Mouse (Mus musculus) left cerebral cortex, postnatal 25 days (tissue): Measurements from ENCODE around the gene Kcnh2. TPM values are rescaled to one million over a fixed set of nuclear protein-coding genes. Genes with fewer than 3 reads are reported as not detected.

Experiments used
- DNase-seq, 2 experiments: peaks; one replicate each; pipeline ENCODE4 v3.0.0; 2022; ENCODE audit warnings: low spot score in 2 of 2, mixed read lengths in 1 of 2
- intact Hi-C: fragments of 180-260 bp; cut with DNase I; formaldehyde crosslinking; loops from one replicate; pipeline ENCODE4 v1.15.1; 2025
- total RNA-seq, 2 experiments: library from RNA; stranded (reverse); gene quantifications; 2 replicates each; pipeline ENCODE4 v1.2.3; 2021

The Kcnh2 gene
- total RNA-seq, 2 experiments from 2014 or later = 22.5 to 30.1 TPM

DNA sequence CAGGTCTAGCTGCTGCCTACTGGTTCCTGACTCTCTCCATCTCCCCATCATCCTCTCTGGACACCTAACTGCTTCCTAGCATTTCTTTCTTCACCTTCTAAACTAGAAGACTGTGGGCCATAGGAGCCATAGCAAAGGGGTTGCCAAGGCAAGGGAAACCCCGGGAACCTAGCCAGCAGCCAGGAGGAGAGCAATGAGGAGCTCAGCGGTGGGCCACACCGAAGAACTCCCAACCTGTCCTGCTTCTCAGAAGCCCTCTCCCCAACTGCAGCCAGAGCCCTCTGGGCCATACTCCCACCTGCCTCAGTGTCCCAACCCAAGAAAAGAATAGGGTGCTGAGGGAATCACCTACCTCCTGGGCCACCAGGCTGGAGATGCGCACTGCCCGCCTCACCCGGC, 22.6 kb downstream of the Kcnh2 start:
- intact Hi-C loops = no loop called here
- no peak for DNase-seq

GRCm38 (mm10) chr5:24326842-24327417, 24.5 kb downstream of the Kcnh2 start:
- intact Hi-C loops = no loop called here
- no peak for DNase-seq

DNA sequence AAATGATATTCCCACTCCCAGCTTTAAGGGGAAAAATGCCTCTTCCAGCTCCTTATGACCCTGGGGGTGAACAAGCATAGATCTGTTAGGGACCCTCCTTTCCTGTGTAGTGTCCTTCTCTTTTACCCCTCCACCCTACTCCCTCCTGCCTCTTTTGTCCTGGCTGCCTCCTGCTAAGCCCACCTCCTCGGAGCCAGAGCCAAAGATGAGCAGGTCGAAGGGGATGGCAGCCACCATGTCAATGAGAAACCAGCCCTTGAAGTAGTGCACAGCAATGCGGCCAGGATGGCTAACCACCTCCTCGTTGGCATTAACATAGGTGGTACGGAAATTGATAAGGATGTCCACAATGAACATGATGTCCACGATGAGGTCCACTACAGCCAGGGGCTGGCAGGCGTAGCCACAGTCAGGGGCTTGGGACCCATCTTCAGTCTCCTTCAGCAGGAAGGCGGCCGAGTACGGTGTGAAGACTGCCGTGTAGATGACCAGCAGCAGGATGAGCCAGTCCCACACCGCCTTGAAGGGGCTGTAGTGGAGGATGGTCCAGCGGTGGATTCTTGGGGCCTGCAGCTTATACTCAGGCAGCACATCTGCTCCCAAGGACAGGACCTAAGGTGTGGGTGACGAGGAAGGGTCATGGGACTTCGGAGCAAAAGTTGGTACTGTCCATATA, 25.1 kb downstream of the Kcnh2 start:
- intact Hi-C loops = no loop called here
- DNase-seq = no peak

GRCm38 (mm10) chr5:24325251-24325650, 26.2 kb downstream of the Kcnh2 start:
- intact Hi-C loops = no loop called here

GRCm38 (mm10) chr5:24321711-24322682, 29.4 kb downstream of the Kcnh2 start:
- intact Hi-C loops = no loop called here
- no peak for DNase-seq

More at GRCm38 (mm10) chr5:24325251-24325650, 26.2 kb downstream of the Kcnh2 start:
- no peak for DNase-seq

DNA sequence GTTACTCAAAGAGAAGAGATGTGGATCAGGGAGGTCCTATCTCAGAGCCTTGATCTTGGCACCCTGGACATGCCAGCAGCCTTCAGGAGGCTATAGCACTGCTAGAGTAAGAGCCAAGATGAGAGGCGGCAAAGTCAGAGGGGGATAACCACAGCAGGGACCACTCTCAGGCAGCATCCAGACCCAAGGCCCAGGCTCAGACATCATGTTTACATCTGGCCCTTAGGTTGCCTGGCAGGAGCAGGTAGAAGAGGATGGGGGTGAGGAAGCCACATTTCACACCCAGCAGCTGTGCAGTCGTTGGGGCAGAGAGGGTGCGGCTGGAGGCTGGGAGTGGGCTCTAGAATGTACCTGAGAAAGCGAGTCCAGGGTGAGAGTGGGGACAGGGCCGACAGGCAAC, 30.5 kb downstream of the Kcnh2 start:
- intact Hi-C loops = no loop called here

GRCm38 (mm10) chr5:24320467-24320813, 31.0 kb downstream of the Kcnh2 start:
- intact Hi-C loops = no loop called here
- DNase-seq = peak in 1 of 2 experiments; percentile 67

More for the DNA sequence above, 30.5 kb downstream of the Kcnh2 start:
- no peak for DNase-seq

- intact Hi-C loops = no loop called here
Observed at GRCm38 (mm10) chr5:24319776-24320466, 31.5 kb downstream of the Kcnh2 start.

GRCm38 (mm10) chr5:24309223-24309622, 42.2 kb downstream of the Kcnh2 start:
- intact Hi-C loops = no loop called here
- no peak for DNase-seq

More at GRCm38 (mm10) chr5:24319776-24320466, 31.5 kb downstream of the Kcnh2 start:
- DNase-seq = no peak

- intact Hi-C loops = no loop called here
- peak in 1 of 2 experiments; percentile 25 for DNase-seq
Observed at GRCm38 (mm10) chr5:24308621-24309020, 42.8 kb downstream of the Kcnh2 start.

DNA sequence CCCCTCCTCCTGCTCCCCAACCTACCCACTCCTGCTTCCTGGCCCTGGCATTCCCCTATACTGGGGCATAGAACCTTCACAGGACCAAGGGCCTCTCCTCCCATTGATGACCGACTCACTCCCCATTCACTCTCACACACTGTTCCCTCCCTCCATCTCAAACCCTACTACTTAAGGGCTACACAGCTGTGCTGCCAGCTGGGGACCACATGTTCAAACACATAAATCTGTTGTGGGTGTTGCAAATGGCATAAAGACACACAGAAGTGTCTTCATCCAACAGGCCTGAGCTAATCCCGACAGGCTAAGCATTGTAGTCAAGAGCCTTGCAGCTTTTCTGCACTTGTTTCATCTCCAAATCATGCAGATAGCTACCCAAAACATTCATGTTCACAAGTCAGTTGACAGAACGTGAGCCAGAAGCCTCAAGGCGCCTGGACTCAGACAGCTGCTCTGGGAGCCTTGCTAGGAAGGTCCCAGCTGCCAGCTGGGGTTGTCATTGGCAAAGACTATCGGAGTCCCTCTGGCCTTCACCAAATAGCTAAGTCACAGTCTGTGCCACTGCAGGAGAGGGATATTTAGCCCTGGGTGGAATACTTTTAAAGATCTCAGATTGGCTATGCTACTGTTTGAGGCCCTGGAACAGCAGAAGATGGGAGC, 44.2 kb downstream of the Kcnh2 start:
- intact Hi-C loops = no loop called here
- no peak for DNase-seq

DNA sequence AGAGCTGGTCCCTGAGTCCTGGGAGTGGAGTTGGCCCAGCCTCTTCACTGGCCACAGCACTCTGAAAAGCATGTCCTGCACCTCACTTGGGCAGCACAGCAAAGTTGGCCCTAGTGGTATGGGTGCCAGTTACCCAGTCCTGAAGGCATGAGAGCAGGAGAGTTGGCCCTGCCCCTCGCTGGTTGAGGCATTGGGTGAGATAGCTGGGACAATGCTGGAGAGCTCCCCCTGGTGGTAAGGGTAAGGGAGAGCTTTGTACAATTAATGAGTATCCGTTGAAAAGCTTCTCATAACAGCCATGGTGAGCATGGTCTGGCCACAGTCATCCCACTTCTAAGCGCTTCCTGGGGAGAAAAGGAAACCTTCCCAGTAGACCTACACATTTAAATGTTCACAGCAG, 48.2 kb downstream of the Kcnh2 start:
- DNase-seq = no peak
- intact Hi-C loops = loop anchor here (2.0 kb wide), 1 partner anchor 40 kb away; no protein-coding TSS in a partner anchor

DNA sequence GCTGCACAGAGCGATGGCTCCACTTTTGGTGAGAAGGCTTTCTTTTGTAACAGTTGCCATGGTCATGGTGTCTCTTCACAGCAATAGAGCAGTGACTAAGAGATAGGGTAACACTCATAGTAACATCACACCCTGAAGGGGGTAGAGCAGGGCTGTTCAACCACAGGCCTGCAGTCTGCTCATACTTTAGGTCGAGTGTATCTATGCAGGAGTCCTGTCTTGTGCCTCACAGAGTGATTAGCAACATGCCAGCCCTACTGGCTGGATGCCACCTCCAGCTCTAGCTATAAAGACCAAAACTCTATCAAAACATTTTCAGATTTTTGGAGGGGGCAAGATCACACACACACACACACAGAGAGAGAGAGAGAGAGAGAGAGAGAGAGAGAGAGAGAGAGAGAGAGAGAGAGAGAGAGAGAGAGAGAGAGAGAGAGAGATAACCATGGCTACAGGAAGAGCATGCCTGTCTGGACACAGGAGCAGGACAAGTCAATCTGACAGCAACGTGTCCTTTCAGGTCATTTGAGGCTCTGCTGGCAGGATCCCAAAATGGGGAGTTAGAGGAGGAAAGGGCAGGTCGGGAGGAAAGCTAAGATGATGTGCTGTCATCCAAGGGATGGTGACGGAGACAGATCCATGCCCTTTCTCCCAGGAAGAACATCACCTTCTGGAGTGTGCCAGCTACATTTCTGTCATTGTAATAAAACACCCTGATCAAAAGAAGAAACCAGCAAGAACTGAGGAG, 51.4 kb downstream of the Kcnh2 start:
- intact Hi-C loops = no loop called here
- no peak for DNase-seq

GRCm38 (mm10) chr5:24291954-24292353, 59.5 kb downstream of the Kcnh2 start:
- intact Hi-C loops = no loop called here

DNA sequence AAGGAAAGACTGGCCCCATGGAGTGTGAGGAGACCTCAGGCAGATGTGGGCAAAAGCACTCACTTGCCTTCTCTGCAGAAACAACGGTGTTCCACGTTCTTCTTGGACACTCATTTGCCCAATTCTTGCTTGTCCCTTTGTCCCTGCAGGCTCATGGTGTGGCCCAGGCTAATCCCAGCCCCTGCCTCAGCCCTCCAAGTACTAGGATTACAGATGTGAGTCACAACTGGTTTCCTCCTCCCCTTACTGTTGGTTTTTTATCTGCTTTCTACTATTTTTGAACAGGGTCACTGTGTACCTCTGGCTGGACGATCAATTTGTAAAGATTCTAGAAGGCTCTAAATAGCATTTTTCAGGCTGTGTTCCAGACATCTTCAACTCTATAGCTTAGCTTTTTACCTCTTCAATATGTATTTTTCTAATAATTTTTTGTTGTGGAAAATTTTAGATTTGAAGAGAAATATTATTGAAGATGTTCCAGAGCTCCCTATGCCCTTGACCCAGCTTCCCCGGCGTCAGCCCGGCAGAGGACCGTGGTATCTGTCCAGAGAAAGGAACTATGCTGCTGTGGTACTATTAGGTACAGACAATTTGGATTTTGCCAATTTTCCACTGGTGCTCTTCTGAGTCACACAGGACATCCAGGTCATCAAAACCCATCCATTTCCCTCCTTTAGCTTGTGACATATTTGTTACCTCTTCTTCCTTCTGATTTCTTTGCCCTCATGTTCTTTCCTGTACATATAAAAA, 65.0 kb downstream of the Kcnh2 start:
- DNase-seq = no peak
- intact Hi-C loops = no loop called here

More at GRCm38 (mm10) chr5:24291954-24292353, 59.5 kb downstream of the Kcnh2 start:
- DNase-seq = peak in 1 of 2 experiments; percentile 14

DNA sequence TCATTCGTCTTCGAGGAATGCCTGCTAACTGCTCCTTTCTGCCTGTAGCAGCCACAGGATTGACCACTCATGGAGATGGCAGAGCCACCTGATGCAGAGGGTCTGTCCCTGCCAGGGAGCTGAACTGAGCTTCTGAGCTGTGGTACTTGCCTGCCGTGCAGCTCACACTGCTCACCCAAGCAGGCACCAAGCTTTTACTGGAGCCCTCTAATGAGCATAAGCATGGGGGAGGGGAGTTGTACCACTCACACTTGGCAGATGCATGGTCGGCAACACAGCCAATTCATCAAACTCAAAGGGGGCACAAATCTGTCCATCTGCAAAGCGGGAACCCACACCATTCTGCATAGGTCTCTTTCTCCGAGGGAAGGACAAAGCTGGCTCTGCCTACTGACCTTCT, 67.3 kb downstream of the Kcnh2 start:
- no peak for DNase-seq
- intact Hi-C loops = no loop called here

DNA sequence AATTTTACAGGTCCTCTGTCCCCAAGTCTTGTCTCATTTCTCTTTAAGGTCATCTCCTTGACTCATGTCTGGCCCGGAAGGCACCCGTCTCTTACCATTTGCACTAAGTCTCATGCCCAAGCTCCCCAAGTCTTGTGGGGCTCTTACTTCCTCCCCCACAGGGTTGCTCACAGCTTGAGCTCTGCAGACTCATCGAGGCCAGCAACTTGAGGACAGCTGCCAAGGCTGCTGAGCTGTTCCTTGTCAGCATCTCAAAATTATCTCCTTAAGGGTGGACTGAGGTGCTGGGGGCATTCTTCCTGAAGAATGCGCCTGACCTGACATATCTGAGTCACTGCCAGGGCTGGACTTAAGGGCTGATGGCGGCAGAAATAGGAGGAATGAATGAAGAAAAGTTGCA, 68.2 kb downstream of the Kcnh2 start:
- intact Hi-C loops = no loop called here
- DNase-seq = no peak

DNA sequence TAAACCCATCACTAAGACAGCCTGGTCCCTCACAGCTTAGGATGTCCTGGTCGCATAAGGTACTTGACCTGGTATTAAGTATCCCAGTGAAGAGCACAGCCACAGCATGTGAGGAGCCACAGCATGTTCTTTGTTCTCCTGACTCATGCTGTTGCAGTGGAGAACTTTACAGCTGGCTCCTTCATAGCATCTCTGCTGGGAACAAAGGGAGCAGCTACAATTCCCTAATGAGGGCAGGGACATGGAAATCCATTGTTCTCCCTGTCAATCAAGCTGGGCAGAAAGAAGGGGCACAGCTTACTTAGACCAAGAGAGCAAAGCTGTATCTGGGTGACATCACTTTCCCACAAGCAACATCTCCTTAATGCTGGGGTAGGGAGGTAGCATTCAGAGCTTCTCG, 70.9 kb downstream of the Kcnh2 start:
- DNase-seq = no peak
- intact Hi-C loops = no loop called here
